Mouse (Mus musculus) intestine, postnatal 0 days (tissue): ENCODE measurements around the gene Gpam. TPM values are rescaled to one million over a fixed set of nuclear protein-coding genes. Genes with fewer than 3 reads are reported as not detected.
"Not testable (repeated sequence)": the region's sequence is repeated elsewhere in the genome, so short reads cannot be mapped to it uniquely, and the experiment has no call there.

Experiments
- ATAC-seq: fragments of 200-750 bp; cut with Nextera tagmentation; 2 replicates; pipeline ENCODE4 v1.8.0; 2017; ENCODE audit warnings: mild to moderate bottlenecking, moderate TSS enrichment, moderate library complexity
- H3K27ac ChIP-seq: fragments of 300-500 bp; sonication (generic); 2 replicates; pipeline ENCODE4 v1.5.1; 2014; ENCODE audit warnings: mild to moderate bottlenecking, low read depth, low read length, moderate library complexity
- H3K27me3 ChIP-seq: fragments of 300-500 bp; sonication (generic); replicated peaks from 2 replicates; pipeline ENCODE4 v1.6.1; 2014; ENCODE audit warnings: low read length, mixed read lengths; ENCODE audit not compliant: control insufficient read depth, insufficient read depth
- H3K36me3 ChIP-seq: fragments of 300-500 bp; sonication (generic); 2 replicates; pipeline ENCODE4 v1.6.1; 2014; ENCODE audit warnings: mild to moderate bottlenecking, moderate library complexity; ENCODE audit not compliant: control insufficient read depth, insufficient read depth
- H3K4me1 ChIP-seq: fragments of 300-500 bp; sonication (generic); replicated peaks from 2 replicates; pipeline ENCODE4 v1.6.1; 2014; ENCODE audit warnings: antibody characterized with exemption, low read length, mixed read lengths; ENCODE audit not compliant: control insufficient read depth, insufficient read depth
- H3K4me2 ChIP-seq: fragments of 300-500 bp; sonication (generic); replicated peaks from 2 replicates; pipeline ENCODE4 v1.6.1; 2014; ENCODE audit warnings: low read depth, mild to moderate bottlenecking, moderate library complexity
- H3K4me3 ChIP-seq: fragments of 300-500 bp; sonication (generic); 2 replicates; pipeline ENCODE4 v1.5.1; 2014; ENCODE audit warnings: low read depth, low read length
- H3K9ac ChIP-seq: fragments of 300-500 bp; sonication (generic); 2 replicates; pipeline ENCODE4 v1.6.1; 2014; ENCODE audit warnings: mild to moderate bottlenecking, low read depth, low read length
- H3K9me3 ChIP-seq: fragments of 300-500 bp; sonication (generic); 2 replicates; pipeline ENCODE4 v1.6.1; 2016; ENCODE audit warnings: mixed run types; ENCODE audit not compliant: control insufficient read depth
- CTCF ChIP-seq: sonication (generic); IDR thresholded peaks from 2 replicates; pipeline ENCODE4 v1.5.1; 2016; ENCODE audit warnings: low read depth, mild to moderate bottlenecking, control low read depth, antibody characterized with exemption, moderate library complexity
- WGBS: fragments of 180-500 bp; shearing (Covaris S2); extraction: QIAGEN DNeasy Blood & Tissue Kit; methylation state at CpG from one replicate; pipeline ENCODE4 v1.1.7; 2014; 5-methylcytosine and 5-hydroxymethylcytosine counted together
- polyA plus RNA-seq: library from polyadenylated mRNA; unstranded; fragments of >200 nt; fragmentation: Nextera tagmentation; extraction: Ambion mirVana; gene quantifications from 2 replicates; pipeline ENCODE4 v1.2.1, GENCODE M21; 2015

Gene Gpam
- polyA plus RNA-seq, 1 experiment from 2014 or later: 6.6 TPM

GRCm38 (mm10) chr19:55158606-55159005 is 31.6 kb upstream of the Gpam start:
- no peaks in the 10 kb centered on the region for H3K27me3 ChIP-seq
- no peak overlapping the region for H3K27ac ChIP-seq
- TF ChIP-seq CTCF: no peak
- no peak for ATAC-seq
- H3K9me3 ChIP-seq: no peaks in the 10 kb centered on the region
- WGBS: 70% methylated on average over 8 of the region's 8 CpGs
- no peak overlapping the region for H3K4me3 ChIP-seq
- H3K9ac ChIP-seq: no peak overlapping the region
- no peaks in the 10 kb centered on the region for H3K36me3 ChIP-seq
- H3K4me1 ChIP-seq: no peaks in the 10 kb centered on the region
- no peak overlapping the region for H3K4me2 ChIP-seq

- no peak for ATAC-seq
- H3K9ac ChIP-seq: no peak overlapping the region
- H3K27ac ChIP-seq: no peak overlapping the region
- H3K4me3 ChIP-seq: no peak overlapping the region
- TF ChIP-seq CTCF: no peak
- no peaks in the 10 kb centered on the region for H3K9me3 ChIP-seq
- no peaks in the 10 kb centered on the region for H3K4me1 ChIP-seq
- no peak overlapping the region for H3K4me2 ChIP-seq
- H3K36me3 ChIP-seq: no peaks in the 10 kb centered on the region
- 91% methylated on average over 7 of the region's 7 CpGs for WGBS
- H3K27me3 ChIP-seq: no peaks in the 10 kb centered on the region
Observed at GRCm38 (mm10) chr19:55157029-55157428, 30.0 kb upstream of the Gpam start.

- Histone ChIP-seq H3K4me3 (no peak overlapping the region), H3K27me3 (no peaks in the 10 kb centered on the region), H3K27ac (no peak overlapping the region), H3K9me3 (no peaks in the 10 kb centered on the region), H3K4me2 (no peak overlapping the region), H3K9ac (no peak overlapping the region), H3K4me1 (no peaks in the 10 kb centered on the region), H3K36me3 (no peaks in the 10 kb centered on the region)
- TF ChIP-seq CTCF: no peak
- ATAC-seq: no peak
- WGBS: 84% methylated on average over 6 of the region's 6 CpGs
Observed at GRCm38 (mm10) chr19:55152983-55153382, 25.9 kb upstream of the Gpam start.

- H3K4me1 ChIP-seq, ATAC-seq: not testable (repeated sequence)
- WGBS: 30% methylated on average over 5 of the region's 6 CpGs
Observed at GRCm38 (mm10) chr19:55152274-55152673, 25.2 kb upstream of the Gpam start.

GRCm38 (mm10) chr19:55149646-55150045 is 22.6 kb upstream of the Gpam start:
- no peak overlapping the region for H3K27ac ChIP-seq
- H3K4me2 ChIP-seq: no peak overlapping the region
- H3K4me3 ChIP-seq: no peak overlapping the region
- H3K4me1 ChIP-seq: no peaks in the 10 kb centered on the region
- no peaks in the 10 kb centered on the region for H3K9me3 ChIP-seq
- H3K9ac ChIP-seq: no peak overlapping the region
- ATAC-seq: no peak
- no peaks in the 10 kb centered on the region for H3K27me3 ChIP-seq
- WGBS: 74% methylated on average over 6 of the region's 6 CpGs
- TF ChIP-seq CTCF: no peak
- no peaks in the 10 kb centered on the region for H3K36me3 ChIP-seq

More at GRCm38 (mm10) chr19:55152274-55152673, 25.2 kb upstream of the Gpam start:
- not testable (repeated sequence) for H3K27ac ChIP-seq, H3K9me3 ChIP-seq, H3K9ac ChIP-seq, H3K4me3 ChIP-seq, H3K4me2 ChIP-seq, H3K36me3 ChIP-seq, H3K27me3 ChIP-seq

- Histone ChIP-seq H3K4me1 (no peaks in the 10 kb centered on the region), H3K9ac (no peak overlapping the region), H3K4me3 (no peak overlapping the region), H3K27ac (no peak overlapping the region), H3K4me2 (no peak overlapping the region), H3K27me3 (no peaks in the 10 kb centered on the region), H3K9me3 (no peaks in the 10 kb centered on the region), H3K36me3 (no peaks in the 10 kb centered on the region)
- TF ChIP-seq CTCF: no peak
- WGBS: 39% methylated on average over 6 of the region's 6 CpGs
- peak; percentile 55; the same call in 1 of the 2 replicates for ATAC-seq
Observed at GRCm38 (mm10) chr19:55148109-55148508, 21.1 kb upstream of the Gpam start.

GRCm38 (mm10) chr19:55147568-55147967 is 20.5 kb upstream of the Gpam start:
- Histone ChIP-seq H3K9ac (no peak overlapping the region), H3K27me3 (no peaks in the 10 kb centered on the region), H3K27ac (no peak overlapping the region), H3K4me3 (no peak overlapping the region), H3K36me3 (no peaks in the 10 kb centered on the region), H3K9me3 (no peaks in the 10 kb centered on the region), H3K4me1 (no peaks in the 10 kb centered on the region), H3K4me2 (no peak overlapping the region)
- no peak for ATAC-seq
- TF ChIP-seq CTCF: no peak
- 61% methylated on average over 9 of the region's 9 CpGs for WGBS
